Mouse (Mus musculus) left cerebral cortex, adult 2 months (tissue): Measurements from ENCODE around the gene Ube2o. TPM values are rescaled to one million over a fixed set of nuclear protein-coding genes. Genes with fewer than 3 reads are reported as not detected.

ENCODE experiments used
- DNase-seq, 2 experiments: peaks; one replicate each; pipeline ENCODE4 v3.0.0; 2021 to 2022; ENCODE audit warnings: low spot score in 2 of 2, mixed read lengths in 1 of 2; ENCODE audit errors: extremely low spot score in 1 of 2
- H3K27ac ChIP-seq: fragments of 200-600 bp; 2 replicates; pipeline ENCODE4 v1.8.1; 2022
- H3K4me3 ChIP-seq: fragments of 200-600 bp; 2 replicates; pipeline ENCODE4 v1.8.1; 2022
- CTCF ChIP-seq: fragments of 200-600 bp; IDR thresholded peaks from 2 replicates; pipeline ENCODE4 v1.8.1; 2022; ENCODE audit warnings: antibody characterized with exemption, mild to moderate bottlenecking, moderate library complexity
- intact Hi-C: fragments of 180-260 bp; cut with DNase I; formaldehyde crosslinking; loops from one replicate; pipeline ENCODE4 v1.15.1; 2025
- total RNA-seq, 2 experiments: library from RNA; stranded (reverse); gene quantifications; 2 replicates each; pipeline ENCODE4 v1.2.3; 2021

The Ube2o gene
- total RNA-seq, 2 experiments from 2014 or later: 123 to 125 TPM

GRCm38 (mm10) chr11:116515330-116516020, 65.8 kb downstream of the Ube2o start:
- Histone ChIP-seq H3K27ac (no peak overlapping the region), H3K4me3 (no peak overlapping the region)
- no peak for DNase-seq
- TF ChIP-seq CTCF: no peak
- intact Hi-C loops: no loop called here

- intact Hi-C loops: no loop called here
- TF ChIP-seq CTCF: no peak
- no peak for DNase-seq
- Histone ChIP-seq H3K27ac (no peak overlapping the region), H3K4me3 (no peak overlapping the region)
These were observed 67.7 kb downstream of the Ube2o start for GRCm38 (mm10) chr11:116513531-116514038.

GRCm38 (mm10) chr11:116512987-116513386, 68.3 kb downstream of the Ube2o start:
- no peak overlapping the region for H3K27ac ChIP-seq
- intact Hi-C loops: no loop called here
- TF ChIP-seq CTCF: no peak
- H3K4me3 ChIP-seq: no peak overlapping the region
- DNase-seq: no peak

GRCm38 (mm10) chr11:116512154-116512553, 69.1 kb downstream of the Ube2o start:
- Histone ChIP-seq H3K4me3 (no peak overlapping the region), H3K27ac (no peak overlapping the region)
- intact Hi-C loops: no loop called here
- DNase-seq: no peak
- no peak for TF ChIP-seq CTCF

- no peak for TF ChIP-seq CTCF
- no peak for DNase-seq
- intact Hi-C loops: no loop called here
- no peak overlapping the region for H3K27ac ChIP-seq
- no peak overlapping the region for H3K4me3 ChIP-seq
These were observed 69.9 kb downstream of the Ube2o start for GRCm38 (mm10) chr11:116511301-116511868.

GRCm38 (mm10) chr11:116508689-116509088, 72.6 kb downstream of the Ube2o start:
- DNase-seq: no peak
- Histone ChIP-seq H3K4me3 (no peak overlapping the region), H3K27ac (no peak overlapping the region)
- TF ChIP-seq CTCF: no peak
- intact Hi-C loops: loop anchor here (10.0 kb wide), 1 partner anchor 296 kb away; no protein-coding TSS in a partner anchor

GRCm38 (mm10) chr11:116506151-116506875, 74.9 kb downstream of the Ube2o start:
- Histone ChIP-seq H3K27ac (no peak overlapping the region), H3K4me3 (no peak overlapping the region)
- intact Hi-C loops: loop anchor here (10.0 kb wide), 1 partner anchor 298 kb away; no protein-coding TSS in a partner anchor
- no peak for TF ChIP-seq CTCF
- no peak for DNase-seq

- intact Hi-C loops: loop anchor here (10.0 kb wide), 1 partner anchor 299 kb away; no protein-coding TSS in a partner anchor
- no peak for DNase-seq
- TF ChIP-seq CTCF: no peak
- no peak overlapping the region for H3K27ac ChIP-seq
- no peak overlapping the region for H3K4me3 ChIP-seq
These were observed 75.7 kb downstream of the Ube2o start for GRCm38 (mm10) chr11:116505573-116505972.

GRCm38 (mm10) chr11:116504516-116504915, 76.7 kb downstream of the Ube2o start:
- DNase-seq: no peak
- no peak overlapping the region for H3K4me3 ChIP-seq
- H3K27ac ChIP-seq: no peak overlapping the region
- TF ChIP-seq CTCF: no peak
- intact Hi-C loops: loop anchor here (10.0 kb wide), 1 partner anchor 300 kb away; no protein-coding TSS in a partner anchor

GRCm38 (mm10) chr11:116501005-116501746, 80.1 kb downstream of the Ube2o start:
- H3K4me3 ChIP-seq: no peak overlapping the region
- DNase-seq: no peak
- no peak overlapping the region for H3K27ac ChIP-seq
- intact Hi-C loops: loop anchor here (1.0 to 10.0 kb wide), 3 partner anchors 33 to 304 kb away; no protein-coding TSS in a partner anchor
- peak; percentile 56 for TF ChIP-seq CTCF

GRCm38 (mm10) chr11:116499018-116499417, 82.2 kb downstream of the Ube2o start:
- H3K4me3 ChIP-seq: no peak overlapping the region
- intact Hi-C loops: no loop called here
- no peak overlapping the region for H3K27ac ChIP-seq
- DNase-seq: no peak
- no peak; the same call in 1 of the 2 replicates for TF ChIP-seq CTCF
